Mouse (Mus musculus): ENCODE results near the gene Slc22a7.

The Slc22a7 gene

GRCm38 (mm10) chr17:46436672-46437366 is 1.4 kb downstream of the Slc22a7 start:
- DNase-seq (ENCODE audit: low read depth, low spot score), result no peak

- DNase-seq (ENCODE audit: low read depth, low spot score), result no peak
These were observed 4.6 kb downstream of the Slc22a7 start for GRCm38 (mm10) chr17:46433627-46434026.

DNA sequence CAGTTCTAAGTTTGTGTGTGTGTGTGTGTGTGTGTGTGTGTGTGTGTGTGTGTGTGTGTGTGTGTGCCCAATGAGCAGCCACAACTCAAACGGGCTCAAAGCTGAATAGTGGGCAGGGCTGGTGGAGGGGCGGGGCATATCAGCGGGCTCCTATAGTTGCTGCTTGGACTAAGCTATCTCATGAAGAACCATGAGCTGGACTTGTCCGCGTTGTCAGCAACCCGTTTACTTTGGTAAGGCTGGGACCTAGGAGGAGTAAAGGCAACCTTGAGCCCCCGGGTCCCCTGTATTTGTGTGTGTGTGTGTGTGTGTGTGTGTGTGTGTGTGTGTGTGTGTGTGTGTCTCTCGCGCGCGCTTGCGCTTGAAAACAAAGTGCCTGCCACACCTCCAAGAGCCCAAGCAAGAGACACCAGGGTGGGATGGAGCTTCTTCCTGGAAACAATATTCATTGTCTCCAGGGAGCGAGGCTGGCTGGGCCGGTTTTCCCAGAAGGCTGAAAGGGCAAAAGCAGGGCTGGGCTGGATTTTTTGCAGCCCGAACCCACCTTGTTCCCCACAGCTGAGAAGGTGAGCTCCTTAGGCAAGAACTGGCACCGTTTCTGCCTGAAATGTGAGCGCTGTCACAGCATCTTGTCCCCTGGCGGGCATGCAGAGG is 9.4 kb downstream of the Slc22a7 start, which contains the start of gene Crip3:
Gene Crip3, plus strand, starts transcription at position 166 of the 654 bp plus-strand sequence.
- DNase-seq (ENCODE audit: low read depth, low spot score), result no peak

- DNase-seq (ENCODE audit: low read depth, low spot score), result no peak
These were observed 11.8 kb downstream of the Slc22a7 start for GRCm38 (mm10) chr17:46426496-46426895.

DNA sequence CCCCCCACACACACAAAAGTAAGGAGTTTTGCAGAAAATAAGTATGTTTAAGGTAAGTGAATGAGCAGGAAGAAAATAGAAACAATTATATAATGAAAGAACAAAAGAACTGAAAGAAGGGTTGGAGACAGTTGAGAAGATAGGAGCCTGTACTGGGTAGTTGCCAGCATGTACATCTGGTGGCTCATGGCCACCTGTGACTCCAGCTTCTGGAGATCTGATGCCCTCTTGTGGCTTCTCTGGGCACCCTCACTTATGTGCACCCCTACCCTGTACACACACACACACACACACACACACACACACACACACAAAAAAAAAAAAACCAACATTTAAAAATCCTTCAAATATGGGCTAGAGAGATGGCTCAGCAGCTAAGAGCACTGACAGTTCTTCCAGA is 18.5 kb downstream of the Slc22a7 start:
- no peak for DNase-seq (ENCODE audit: low read depth, low spot score)

DNA sequence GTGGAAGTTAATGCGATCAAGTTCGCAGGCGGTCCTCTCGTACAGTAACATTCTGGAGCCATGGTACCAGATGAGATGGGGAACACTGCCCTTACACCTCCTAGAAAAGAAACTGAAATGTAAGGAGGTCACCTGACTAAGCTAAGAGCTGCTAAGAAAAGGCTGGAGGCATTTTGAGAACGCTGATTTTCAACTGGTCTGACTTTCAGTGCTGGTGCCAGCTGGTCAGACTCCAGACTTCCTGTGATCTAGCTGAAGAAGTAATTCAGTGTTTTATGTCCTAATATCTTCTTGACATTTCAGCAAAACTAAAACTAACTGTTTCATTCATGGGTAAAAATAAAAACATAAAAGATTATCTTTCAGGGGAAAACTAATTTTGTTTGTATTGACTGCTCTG is 19.6 kb downstream of the Slc22a7 start:
- DNase-seq (ENCODE audit: low read depth, low spot score), result no peak

GRCm38 (mm10) chr17:46408478-46408877 is 29.8 kb downstream of the Slc22a7 start:
- DNase-seq (ENCODE audit: low read depth, low spot score), result no peak

DNA sequence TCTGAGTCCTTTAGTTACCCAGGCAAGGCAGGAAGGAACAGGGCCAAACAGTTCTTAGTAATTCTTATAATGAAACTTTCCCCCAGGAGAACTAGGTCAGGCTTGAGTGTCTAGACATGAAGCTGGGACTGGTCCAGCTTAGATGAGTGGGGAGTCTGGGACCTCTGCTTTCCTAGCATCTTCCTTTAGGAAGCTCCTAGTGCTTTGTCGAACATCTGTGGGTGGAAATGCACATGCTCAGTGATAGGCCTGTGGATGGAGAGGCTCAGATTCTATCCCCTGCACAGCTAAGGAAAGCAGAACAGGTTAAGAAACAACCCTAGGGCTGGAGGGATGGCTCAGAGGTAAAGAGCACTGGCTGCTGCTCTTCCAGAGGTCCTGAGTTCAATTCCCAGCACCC is 43.6 kb downstream of the Slc22a7 start:
- no peak for DNase-seq (ENCODE audit: low read depth, low spot score)

DNA sequence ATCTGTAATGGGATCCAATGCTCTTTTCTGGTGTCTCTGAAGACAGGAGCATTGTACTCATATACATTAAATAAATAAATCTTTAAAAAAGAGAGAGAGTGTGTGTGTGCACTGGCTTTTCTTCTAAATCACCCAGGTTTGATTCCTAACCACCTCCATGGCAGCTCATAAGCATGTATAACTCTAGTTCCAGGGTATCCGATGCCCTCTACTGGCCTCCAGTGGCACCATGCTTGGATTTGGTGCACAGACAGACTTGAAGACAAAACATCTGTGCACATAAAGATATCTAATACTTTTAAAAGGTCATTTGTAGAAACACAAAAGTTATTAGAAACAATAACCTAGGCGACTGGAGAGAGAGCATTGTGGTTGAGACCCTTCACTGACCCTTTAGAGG is 45.2 kb downstream of the Slc22a7 start:
- DNase-seq (ENCODE audit: low read depth, low spot score), result no peak

DNA sequence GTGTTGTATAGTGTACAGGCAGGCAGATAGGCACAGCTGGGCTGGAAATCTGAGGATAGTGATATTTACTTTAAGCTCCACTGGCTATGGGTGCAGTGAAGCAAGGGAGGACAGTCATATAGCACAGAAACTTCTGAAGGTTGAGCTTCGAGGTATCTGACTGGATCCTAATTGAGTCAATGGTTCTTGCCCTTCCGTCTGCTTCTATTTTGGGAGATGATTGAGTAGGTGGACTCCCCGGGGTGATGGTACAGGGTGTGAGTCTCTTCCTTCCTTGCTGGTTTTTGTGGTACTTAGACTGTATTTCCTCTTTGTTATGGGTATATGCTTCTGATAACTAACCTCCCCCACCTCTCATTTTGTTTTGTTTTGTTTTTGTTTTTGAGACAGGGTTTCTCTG is 50.1 kb downstream of the Slc22a7 start:
- no peak for DNase-seq (ENCODE audit: low read depth, low spot score)

- DNase-seq (ENCODE audit: low read depth, low spot score), result peak; percentile 14
These were observed 54.0 kb downstream of the Slc22a7 start for GRCm38 (mm10) chr17:46384061-46384801.

- DNase-seq (ENCODE audit: low read depth, low spot score), result peak; percentile 97
These were observed 54.8 kb downstream of the Slc22a7 start, which contains the start of gene Zfp318 for GRCm38 (mm10) chr17:46383294-46384060. Zfp318 (plus strand) TSS chr17:46383731.

Data from forelimb bud, embryonic 11.5 days (tissue).